ENCODE assay signal across 7 mouse cellular contexts in the genomic region with DNA sequence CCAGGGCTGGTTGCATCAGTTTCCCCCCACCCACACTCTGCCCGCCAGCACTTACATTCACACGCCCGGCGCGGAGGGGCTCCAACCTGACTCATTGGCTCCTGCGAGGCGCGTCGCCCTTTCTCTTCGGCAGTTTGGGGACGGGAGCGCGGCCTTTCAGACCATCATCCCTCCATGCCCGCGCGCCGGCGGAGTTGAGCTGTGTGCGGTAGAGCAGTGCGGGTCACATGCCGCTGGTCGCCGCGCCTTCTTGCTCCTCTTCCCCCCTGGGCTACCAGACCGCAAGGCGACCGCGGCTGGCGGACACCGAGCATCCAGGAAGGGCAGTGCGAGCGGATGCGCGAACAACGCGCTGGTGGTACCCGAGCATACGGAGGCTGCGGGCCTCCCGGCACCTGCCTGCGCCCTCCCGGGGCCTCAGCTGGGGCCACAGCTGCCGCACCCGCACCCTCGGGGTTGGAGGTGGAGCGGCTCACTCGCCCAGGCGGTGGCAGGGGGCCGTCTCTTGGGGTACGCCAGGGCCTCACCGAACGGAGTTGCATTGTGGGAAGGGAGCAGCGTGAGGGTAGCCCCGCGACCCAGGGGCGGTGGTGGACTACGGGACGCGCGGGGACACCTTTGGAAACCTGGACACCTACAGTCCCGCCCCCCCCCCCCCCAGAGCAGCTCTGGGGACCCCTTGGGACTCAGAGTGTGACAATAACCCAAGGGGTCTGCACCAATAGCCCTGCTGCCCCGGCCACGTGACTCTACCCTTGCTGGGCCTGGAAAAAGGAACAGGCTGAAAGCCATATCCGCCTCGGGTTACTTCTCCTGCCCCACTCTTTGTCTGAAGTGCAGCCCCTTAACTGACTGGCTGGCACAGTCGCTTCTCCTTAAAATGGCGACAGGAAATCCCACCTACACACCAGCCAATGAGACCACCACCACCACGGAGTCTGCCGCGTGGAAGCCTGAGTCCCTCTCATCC. TPM values are rescaled to one million over a fixed set of nuclear protein-coding genes. Genes with fewer than 3 reads are reported as not detected.
DNase-seq lines count a peak whose midpoint lies in the region.

Gene Slc38a1 (minus strand): TSS at position 478 of the 970 bp plus-strand sequence.

- WGBS in forebrain, embryonic 10.5 days, result under 1% methylated on average over 69 of the region's 70 CpGs

- DNase-seq in MN1 (ENCODE audit: low spot score), result peak; percentile 80
- DNase-seq in brain, embryonic 18.5 days (ENCODE audit: low read depth, low spot score), result peak; percentile 79
- DNase-seq in forebrain, embryonic 10.5 days (ENCODE audit: extremely low spot score, low spot score), result peak; percentile 89
- peak; percentile 45 to 58 for DNase-seq in heart, postnatal 36 days
- peak; percentile 26 for DNase-seq in left cerebral cortex, adult 11 months (ENCODE audit: low spot score)
- peak; percentile 55 for DNase-seq in lung, postnatal 36 days
- DNase-seq in retina, postnatal 1 day, result peak; percentile 89

- peaks cover 25% of the 10 kb centered on the region for H3K36me3 ChIP-seq in forebrain, embryonic 10.5 days (replicated peaks)

- H3K9me3 ChIP-seq in forebrain, embryonic 10.5 days, result peaks cover 5% of the 10 kb centered on the region; the same call in 1 of the 2 replicates

- peaks cover 43% of the 10 kb centered on the region for H3K4me1 ChIP-seq in forebrain, embryonic 10.5 days

- peak within 1 kb of the TSS; percentile 100 for H3K27ac ChIP-seq in forebrain, embryonic 10.5 days

- no peaks in the 10 kb centered on the region for H3K27me3 ChIP-seq in forebrain, embryonic 10.5 days (ENCODE audit: poor library complexity, severe bottlenecking)

- H3K4me3 ChIP-seq in forebrain, embryonic 10.5 days, result peak within 1 kb of the TSS; percentile 96

- intact Hi-C loops in heart, postnatal 36 days (cut with DNase I), result loop anchor here (5.0 kb wide), 1 partner anchor 75 kb away; no protein-coding TSS in a partner anchor

RNA-seq across cellular contexts. Expression of gene Slc38a1, which starts in this region (rescaled TPM):
- 127 and 138 TPM in 2 replicates for polyA plus RNA-seq in forebrain, embryonic 10.5 days (2016; fragmentation: Nextera tagmentation; extraction: Ambion mirVana)
- 10 to 100 TPM; 11.2 to 20.3 TPM for total RNA-seq in heart, postnatal 36 days (2021)

Comparison
In these comparisons a context has a peak if more than half of its experiments do, and no peak if none do; other contexts are left out.
1. Peak in every context shown above with its lines: DNase-seq, H3K4me3 ChIP-seq and H3K27ac ChIP-seq.
2. DNase-seq: peak in every context shown above with its lines; median percentile 89 in forebrain, embryonic 10.5 days; 89 in retina, postnatal 1 day; 80 in MN1; 79 in brain, embryonic 18.5 days; 55 in lung, postnatal 36 days; 52 in heart, postnatal 36 days; 26 in left cerebral cortex, adult 11 months.